Mouse (Mus musculus) stomach, postnatal 0 days (tissue): ENCODE results near the gene Phtf2. TPM values are rescaled to one million over a fixed set of nuclear protein-coding genes. Genes with fewer than 3 reads are reported as not detected.

Source experiments
- ATAC-seq: fragments of 200-750 bp; cut with Nextera tagmentation; 2 replicates; pipeline ENCODE4 v1.8.0; 2017; ENCODE audit not compliant: low FRiP score, low TSS enrichment
- DNase-seq: peaks from one replicate; pipeline ENCODE4 v3.0.0-alpha.2; 2016; ENCODE audit warnings: low spot score
- H3K27ac ChIP-seq: fragments of 300-500 bp; sonication (generic); replicated peaks from 2 replicates; pipeline ENCODE4 v1.5.1; 2014; ENCODE audit warnings: mild to moderate bottlenecking, control low read depth
- H3K27me3 ChIP-seq: fragments of 300-500 bp; sonication (generic); 2 replicates; pipeline ENCODE4 v1.6.1; 2014; ENCODE audit warnings: low read length; ENCODE audit not compliant: control insufficient read depth, insufficient read depth
- H3K36me3 ChIP-seq: fragments of 300-500 bp; sonication (generic); 2 replicates; pipeline ENCODE4 v1.6.1; 2014; ENCODE audit warnings: low read length, mixed read lengths; ENCODE audit not compliant: control insufficient read depth, insufficient read depth
- H3K4me1 ChIP-seq: fragments of 300-500 bp; sonication (generic); replicated peaks from 2 replicates; pipeline ENCODE4 v1.6.1; 2014; ENCODE audit warnings: antibody characterized with exemption; ENCODE audit not compliant: control insufficient read depth, insufficient read depth
- H3K4me2 ChIP-seq: fragments of 300-500 bp; sonication (generic); replicated peaks from 2 replicates; pipeline ENCODE4 v1.6.1; 2014; ENCODE audit warnings: low read depth, mild to moderate bottlenecking, control low read depth, moderate library complexity
- H3K4me3 ChIP-seq: fragments of 300-500 bp; sonication (generic); 2 replicates; pipeline ENCODE4 v1.5.1; 2014; ENCODE audit warnings: low read depth, low read length, control low read depth
- H3K9ac ChIP-seq: fragments of 300-500 bp; sonication (generic); 2 replicates; pipeline ENCODE4 v1.6.1; 2014; ENCODE audit warnings: mild to moderate bottlenecking, low read length, control low read depth, mixed read lengths
- H3K9me3 ChIP-seq: fragments of 300-500 bp; sonication (generic); 2 replicates; pipeline ENCODE4 v1.6.1; 2016; ENCODE audit warnings: low read length; ENCODE audit not compliant: control insufficient read depth
- CTCF ChIP-seq: IDR thresholded peaks from 2 replicates; pipeline ENCODE4 v1.5.1; 2016; ENCODE audit warnings: antibody characterized with exemption, low read depth, mild to moderate bottlenecking, moderate library complexity
- EP300 ChIP-seq: optimal IDR thresholded peaks from 2 replicates; pipeline ENCODE3; 2016; ENCODE audit warnings: antibody characterized with exemption
- WGBS: fragments of 180-500 bp; shearing (Covaris S2); extraction: QIAGEN DNeasy Blood & Tissue Kit; methylation state at CpG from one replicate; pipeline ENCODE4 v1.1.7; 2014; 5-methylcytosine and 5-hydroxymethylcytosine counted together
- polyA plus RNA-seq: library from polyadenylated mRNA; unstranded; fragments of >200 nt; fragmentation: Nextera tagmentation; extraction: Ambion mirVana; gene quantifications from 2 replicates; pipeline ENCODE4 v1.2.1, GENCODE M21; 2015

Phtf2 gene
- polyA plus RNA-seq, 1 experiment from 2014 or later: 5.1 TPM

DNA sequence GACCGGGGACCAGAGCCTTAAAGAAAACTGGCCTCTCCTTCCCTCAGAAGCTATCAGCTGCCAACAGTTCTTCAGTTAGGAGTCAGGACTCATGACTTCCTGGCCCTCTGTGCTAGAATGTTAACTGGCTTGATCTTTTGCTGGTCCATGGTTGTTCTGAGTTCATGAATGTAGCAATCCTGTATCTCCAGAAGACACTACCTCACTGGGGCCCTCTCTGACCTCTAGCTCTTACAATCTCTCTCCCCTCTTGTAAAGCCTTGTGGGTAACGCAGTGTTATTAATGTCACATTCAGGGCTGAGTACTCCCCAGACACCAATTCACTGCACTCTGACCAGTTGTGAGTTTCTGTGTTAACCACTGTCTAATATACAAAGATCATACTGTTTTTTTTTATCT lies 22.7 kb upstream of the Phtf2 start:
- TF ChIP-seq EP300 (no peak), CTCF (no peak)
- no peaks in the 10 kb centered on the region for H3K27me3 ChIP-seq
- no peak for ATAC-seq
- DNase-seq: no peak
- no peaks in the 10 kb centered on the region for H3K9me3 ChIP-seq
- H3K4me1 ChIP-seq: no peaks in the 10 kb centered on the region
- H3K36me3 ChIP-seq: no peaks in the 10 kb centered on the region
- H3K4me2 ChIP-seq: no peak overlapping the region
- no peak overlapping the region for H3K9ac ChIP-seq
- 94% methylated on average over 2 of the region's 2 CpGs for WGBS
- H3K27ac ChIP-seq: no peak overlapping the region
- no peak overlapping the region for H3K4me3 ChIP-seq

DNA sequence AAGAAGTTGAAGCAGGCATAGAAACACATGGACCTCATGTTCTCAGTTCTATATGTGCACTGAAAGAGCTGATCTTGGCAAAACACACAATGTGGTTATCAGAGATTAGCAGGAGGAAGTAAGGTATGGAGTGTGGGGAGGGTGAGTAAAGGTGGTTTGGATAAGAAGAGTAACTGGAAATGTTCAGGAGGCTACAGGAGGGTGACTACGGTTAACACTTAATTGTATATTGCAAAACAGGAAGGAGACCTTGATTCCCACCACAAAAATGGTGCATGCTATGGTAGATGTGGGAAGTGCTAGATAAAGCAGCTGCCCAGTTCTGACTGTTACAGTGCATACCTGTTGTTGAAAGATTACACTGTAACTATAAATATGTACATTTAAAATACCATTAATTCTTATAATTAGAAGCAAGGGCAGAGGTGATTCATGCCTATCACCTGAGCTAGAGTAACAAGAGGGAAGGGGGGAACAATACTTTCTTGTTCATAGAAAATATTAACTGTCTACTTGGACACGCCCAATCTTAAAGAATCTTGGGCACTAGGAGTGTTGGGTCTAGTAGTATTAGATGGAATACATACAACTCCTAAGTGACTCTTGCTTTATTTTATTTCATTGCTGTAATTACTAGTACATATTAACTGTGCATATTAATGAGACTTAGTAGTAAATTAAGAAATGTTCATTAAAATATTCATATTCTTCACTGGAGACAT lies 15.7 kb upstream of the Phtf2 start:
- Histone ChIP-seq H3K4me3 (no peak overlapping the region), H3K9me3 (no peaks in the 10 kb centered on the region), H3K4me2 (no peak overlapping the region), H3K27me3 (no peaks in the 10 kb centered on the region), H3K27ac (no peak overlapping the region), H3K36me3 (peaks cover 6% of the 10 kb centered on the region), H3K9ac (no peak overlapping the region), H3K4me1 (no peaks in the 10 kb centered on the region)
- WGBS: 82% methylated on average over 2 of the region's 2 CpGs
- no peak for TF ChIP-seq CTCF
- TF ChIP-seq EP300: no peak
- DNase-seq (no peak), ATAC-seq (peak; percentile 78)

DNA sequence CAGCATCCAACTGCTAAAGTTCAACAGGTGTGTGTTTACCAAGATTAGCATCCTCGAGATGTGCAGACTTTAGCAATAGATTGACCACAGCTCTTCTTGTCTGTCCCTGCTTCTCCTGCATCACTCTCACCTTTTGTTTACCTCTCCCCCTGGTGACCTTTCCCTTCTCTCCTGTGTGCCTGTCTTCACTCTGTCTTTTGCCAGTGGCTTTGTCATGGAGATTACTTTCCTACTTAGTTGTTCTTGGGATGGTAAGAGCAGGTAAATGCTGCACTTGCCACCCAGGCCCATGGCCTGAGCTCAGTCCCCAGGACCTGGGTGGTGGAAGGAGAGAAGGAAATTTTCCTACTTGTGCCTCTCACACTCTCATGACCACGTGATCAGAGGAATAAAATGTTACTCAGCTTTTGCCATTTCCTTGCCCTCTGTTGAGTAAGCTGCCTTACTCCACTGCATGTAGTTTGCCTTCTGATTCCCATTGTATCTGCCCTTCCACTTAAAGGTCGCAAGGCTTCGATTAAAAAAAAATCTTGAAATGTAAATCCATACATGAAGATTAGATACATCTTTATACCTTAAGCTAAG lies 2.2 kb upstream of the Phtf2 start:
- Histone ChIP-seq H3K9me3 (no peaks in the 10 kb centered on the region), H3K4me3 (no peak overlapping the region), H3K4me1 (no peaks in the 10 kb centered on the region), H3K9ac (no peak overlapping the region), H3K27me3 (no peaks in the 10 kb centered on the region), H3K27ac (no peak overlapping the region), H3K36me3 (no peaks in the 10 kb centered on the region), H3K4me2 (no peak overlapping the region)
- DNase-seq: no peak
- TF ChIP-seq EP300 (no peak), CTCF (no peak)
- no peak for ATAC-seq
- 65% methylated on average over 4 of the region's 4 CpGs for WGBS

DNA sequence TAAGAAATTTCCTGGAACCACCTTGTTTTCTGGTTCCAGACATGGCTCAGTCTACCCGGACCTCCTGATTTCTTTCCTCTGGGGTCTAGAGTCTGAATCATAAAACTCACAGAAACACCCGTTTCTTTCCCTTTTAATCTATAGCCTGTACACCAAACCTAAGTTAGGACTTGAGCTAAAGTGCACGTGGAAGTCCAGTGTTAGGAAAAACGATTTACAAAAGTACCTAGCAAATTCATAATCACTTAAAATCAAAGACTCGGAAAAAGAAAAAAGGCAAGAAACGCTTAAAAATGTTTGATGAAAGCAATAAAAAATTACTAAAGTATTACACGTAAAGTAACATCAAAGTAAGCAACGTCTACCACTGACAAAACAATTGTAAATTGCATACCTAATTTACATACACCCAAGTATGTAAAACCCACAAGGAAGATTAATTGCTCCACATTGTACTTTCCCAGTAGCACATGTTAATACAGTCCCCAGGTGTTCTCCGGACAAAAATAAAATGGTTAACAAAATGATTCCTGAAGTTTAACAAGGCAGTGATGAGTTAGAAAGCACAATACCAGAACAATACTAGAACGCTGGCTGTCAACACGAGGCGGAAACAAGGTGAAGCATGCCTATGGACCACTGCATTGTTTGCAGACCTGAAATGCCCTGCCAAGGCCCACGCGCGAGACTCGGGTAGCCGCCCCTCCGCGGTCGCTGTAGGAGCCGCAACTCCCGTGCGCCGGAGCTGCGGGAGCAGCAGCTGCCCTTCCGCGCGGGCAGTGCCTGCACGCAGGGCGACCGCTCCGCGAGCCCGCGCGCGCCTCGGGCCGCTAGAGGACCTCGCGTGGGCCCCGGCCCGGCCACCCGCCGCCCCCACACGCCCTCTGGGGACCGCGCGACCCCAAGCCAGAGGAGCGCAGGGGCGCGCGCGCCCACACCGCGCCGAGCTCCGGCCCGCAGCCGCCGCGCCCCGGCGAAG lies 838 bp downstream of the Phtf2 start:
- DNase-seq: peak; percentile 64
- no peaks in the 10 kb centered on the region for H3K9me3 ChIP-seq
- peak overlapping the region; percentile 75 for H3K4me3 ChIP-seq
- H3K9ac ChIP-seq: peak overlapping the region; percentile 77
- 3% methylated on average over 37 of the region's 64 CpGs for WGBS
- H3K4me2 ChIP-seq: peak overlapping the region; percentile 73
- no peaks in the 10 kb centered on the region for H3K27me3 ChIP-seq
- peak; percentile 16; the same call in 1 of the 2 replicates for TF ChIP-seq CTCF
- no peak for TF ChIP-seq EP300
- H3K4me1 ChIP-seq: no peaks in the 10 kb centered on the region
- ATAC-seq: peak; percentile 9
- no peaks in the 10 kb centered on the region for H3K36me3 ChIP-seq
- peak overlapping the region; percentile 91 for H3K27ac ChIP-seq

DNA sequence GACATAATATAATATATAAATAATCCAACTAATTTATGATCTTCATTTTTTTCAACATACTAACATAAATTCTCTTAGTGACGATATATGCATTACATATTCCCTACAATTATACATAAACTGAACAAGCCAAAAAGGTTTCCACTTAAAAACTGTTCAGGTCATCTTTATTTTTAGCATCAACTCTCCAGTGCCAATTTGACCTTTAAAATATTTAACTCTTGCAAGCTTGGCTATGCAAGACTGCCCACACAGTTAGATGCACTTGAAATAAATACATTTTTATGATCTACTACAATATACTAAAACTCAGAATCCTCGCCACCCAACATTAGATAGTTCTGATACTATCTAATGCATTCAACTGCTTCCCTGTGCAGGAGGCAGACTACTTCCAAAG lies 1.5 kb downstream of the Phtf2 start:
- peak overlapping the region; percentile 75; the same call in 1 of the 2 replicates for H3K4me3 ChIP-seq
- 58% methylated on average over 2 of the region's 2 CpGs for WGBS
- H3K9me3 ChIP-seq: no peaks in the 10 kb centered on the region
- H3K9ac ChIP-seq: no peak overlapping the region
- no peak overlapping the region for H3K27ac ChIP-seq
- ATAC-seq (no peak), DNase-seq (no peak)
- H3K27me3 ChIP-seq: no peaks in the 10 kb centered on the region
- no peaks in the 10 kb centered on the region for H3K4me1 ChIP-seq
- TF ChIP-seq CTCF (no peak), EP300 (no peak)
- peak overlapping the region; percentile 73 for H3K4me2 ChIP-seq
- no peaks in the 10 kb centered on the region for H3K36me3 ChIP-seq
